Mouse (Mus musculus): ENCODE measurements at regions not wholly inside any gene's neighbourhood (a gene's known extent, or its start where the extent isn't known, plus 50 kb on each side); places are given as distances from the start of the nearest gene placed in this dataset.
A peak's percentile ranks its signal among the peaks of the same experiment; 100 is the strongest.

- 48% methylated on average over 2 of the region's 2 CpGs for WGBS
- no peaks in the 10 kb centered on the region for H3K9me3 ChIP-seq
- no peaks in the 10 kb centered on the region for H3K36me3 ChIP-seq
- no peak overlapping the region for H3K4me2 ChIP-seq
- no peak overlapping the region for H3K9ac ChIP-seq (replicated peaks)
- no peak overlapping the region for H3K4me3 ChIP-seq (replicated peaks)
- H3K27ac ChIP-seq, result no peak overlapping the region
- H3K27me3 ChIP-seq, result no peaks in the 10 kb centered on the region
- ATAC-seq (ENCODE audit: insufficient number of reproducible peaks, insufficient read depth, low FRiP score, low TSS enrichment, low read depth), result no peak
- peaks cover 24% of the 10 kb centered on the region for H3K4me1 ChIP-seq (replicated peaks)
Measured at GRCm38 (mm10) chr11:32117930-32118329, 82.1 kb downstream of the Il9r start.

GRCm38 (mm10) chr11:32113118-32113826 is 86.8 kb downstream of the Il9r start:
- H3K9me3 ChIP-seq, result no peaks in the 10 kb centered on the region
- no peak overlapping the region for H3K9ac ChIP-seq (replicated peaks)
- no peaks in the 10 kb centered on the region for H3K36me3 ChIP-seq
- 15% methylated on average over 2 of the region's 2 CpGs for WGBS
- H3K27me3 ChIP-seq, result no peaks in the 10 kb centered on the region
- ATAC-seq (ENCODE audit: insufficient number of reproducible peaks, insufficient read depth, low FRiP score, low TSS enrichment, low read depth), result peak; percentile 70
- peak overlapping the region; percentile 21; the same call in 1 of the 2 replicates for H3K4me2 ChIP-seq
- H3K4me1 ChIP-seq (replicated peaks), result peaks cover 19% of the 10 kb centered on the region
- peak overlapping the region; percentile 76 for H3K27ac ChIP-seq
- no peak overlapping the region for H3K4me3 ChIP-seq (replicated peaks)

- Histone ChIP-seq H3K4me2 (peak overlapping the region; percentile 21; the same call in 1 of the 2 replicates), H3K4me3 (replicated peaks) (no peak overlapping the region), H3K27ac (peak overlapping the region; percentile 76), H3K9me3 (no peaks in the 10 kb centered on the region), H3K27me3 (no peaks in the 10 kb centered on the region), H3K36me3 (no peaks in the 10 kb centered on the region), H3K9ac (replicated peaks) (no peak overlapping the region), H3K4me1 (replicated peaks) (peaks cover 18% of the 10 kb centered on the region)
- no peak for ATAC-seq (ENCODE audit: insufficient number of reproducible peaks, insufficient read depth, low FRiP score, low TSS enrichment, low read depth)
- 19% methylated on average over 5 of the region's 5 CpGs for WGBS
Measured at GRCm38 (mm10) chr11:32112521-32112920, 87.6 kb downstream of the Il9r start.

- peaks cover 18% of the 10 kb centered on the region for H3K4me1 ChIP-seq (replicated peaks)
- no peak overlapping the region for H3K27ac ChIP-seq
- H3K4me3 ChIP-seq (replicated peaks), result no peak overlapping the region
- no peaks in the 10 kb centered on the region for H3K36me3 ChIP-seq
- ATAC-seq (ENCODE audit: insufficient number of reproducible peaks, insufficient read depth, low FRiP score, low TSS enrichment, low read depth), result no peak
- no peak overlapping the region for H3K4me2 ChIP-seq
- no peaks in the 10 kb centered on the region for H3K9me3 ChIP-seq
- no peak overlapping the region for H3K9ac ChIP-seq (replicated peaks)
- no peaks in the 10 kb centered on the region for H3K27me3 ChIP-seq
- 62% methylated on average over 3 of the region's 3 CpGs for WGBS
Measured at GRCm38 (mm10) chr11:32111841-32112240, 88.2 kb downstream of the Il9r start.

GRCm38 (mm10) chr11:32109911-32110310 is 90.2 kb downstream of the Il9r start:
- ATAC-seq (ENCODE audit: insufficient number of reproducible peaks, insufficient read depth, low FRiP score, low TSS enrichment, low read depth), result no peak

More at GRCm38 (mm10) chr11:32109911-32110310, 90.2 kb downstream of the Il9r start:
- 90% methylated on average over 3 of the region's 3 CpGs for WGBS
- H3K9ac ChIP-seq (replicated peaks), result no peak overlapping the region
- no peak overlapping the region for H3K27ac ChIP-seq
- H3K4me1 ChIP-seq (replicated peaks), result peaks cover 34% of the 10 kb centered on the region
- no peaks in the 10 kb centered on the region for H3K27me3 ChIP-seq
- H3K9me3 ChIP-seq, result no peaks in the 10 kb centered on the region
- H3K4me3 ChIP-seq (replicated peaks), result no peak overlapping the region
- H3K36me3 ChIP-seq, result no peaks in the 10 kb centered on the region
- H3K4me2 ChIP-seq, result no peak overlapping the region
